Mouse (Mus musculus): ENCODE data around the gene BC107364. TPM values are rescaled to one million over a fixed set of nuclear protein-coding genes. Genes with fewer than 3 reads are reported as not detected.

The BC107364 gene
- polyA plus RNA-seq (2014; fragmentation: Illumina TruSeq; extraction: RNeasy Lipid Tissue Mini Kit (QIAGEN cat#74804); ENCODE audit: low read depth, low replicate concordance): not detected

GRCm38 (mm10) chr3:96452262-96452661 lies at the start of gene BC107364:
Gene BC107364 (minus strand): TSS chr3:96452306.

Other genes with a start within 250 kb of the BC107364 start
- gene Bola1, start 232.6 kb downstream of the BC107364 start, polyA plus RNA-seq (2014; fragmentation: Illumina TruSeq; extraction: RNeasy Lipid Tissue Mini Kit (QIAGEN cat#74804); ENCODE audit: low read depth, low replicate concordance): 32.8 TPM
- not detected for gene Hist2h2ab, start 232.4 kb downstream of the BC107364 start, polyA plus RNA-seq (2014; fragmentation: Illumina TruSeq; extraction: RNeasy Lipid Tissue Mini Kit (QIAGEN cat#74804); ENCODE audit: low read depth, low replicate concordance)
- not detected for gene Hist2h2ac, start 231.4 kb downstream of the BC107364 start, polyA plus RNA-seq (2014; fragmentation: Illumina TruSeq; extraction: RNeasy Lipid Tissue Mini Kit (QIAGEN cat#74804); ENCODE audit: low read depth, low replicate concordance)
- 10.3 TPM for gene Hist2h2be, start 231.2 kb downstream of the BC107364 start, polyA plus RNA-seq (2014; fragmentation: Illumina TruSeq; extraction: RNeasy Lipid Tissue Mini Kit (QIAGEN cat#74804); ENCODE audit: low read depth, low replicate concordance)
- gene Hist2h3c2, start 213.2 kb downstream of the BC107364 start, polyA plus RNA-seq (2014; fragmentation: Illumina TruSeq; extraction: RNeasy Lipid Tissue Mini Kit (QIAGEN cat#74804); ENCODE audit: low read depth, low replicate concordance): 2.9 TPM
- gene Hist2h2aa2, start 212.0 kb downstream of the BC107364 start, polyA plus RNA-seq (2014; fragmentation: Illumina TruSeq; extraction: RNeasy Lipid Tissue Mini Kit (QIAGEN cat#74804); ENCODE audit: low read depth, low replicate concordance): 81.7 TPM
- gene Hist2h2aa1, start 206.8 kb downstream of the BC107364 start, polyA plus RNA-seq (2014; fragmentation: Illumina TruSeq; extraction: RNeasy Lipid Tissue Mini Kit (QIAGEN cat#74804); ENCODE audit: low read depth, low replicate concordance): 9.4 TPM
- not detected for gene Hist2h3c1, start 205.6 kb downstream of the BC107364 start, polyA plus RNA-seq (2014; fragmentation: Illumina TruSeq; extraction: RNeasy Lipid Tissue Mini Kit (QIAGEN cat#74804); ENCODE audit: low read depth, low replicate concordance)
- 0.55 TPM for gene Hist2h4, start 189.0 kb downstream of the BC107364 start, polyA plus RNA-seq (2014; fragmentation: Illumina TruSeq; extraction: RNeasy Lipid Tissue Mini Kit (QIAGEN cat#74804); ENCODE audit: low read depth, low replicate concordance)
- gene Hist2h3b, start 183.7 kb downstream of the BC107364 start, polyA plus RNA-seq (2014; fragmentation: Illumina TruSeq; extraction: RNeasy Lipid Tissue Mini Kit (QIAGEN cat#74804); ENCODE audit: low read depth, low replicate concordance): not detected
- gene Hist2h2bb, start 182.6 kb downstream of the BC107364 start, polyA plus RNA-seq (2014; fragmentation: Illumina TruSeq; extraction: RNeasy Lipid Tissue Mini Kit (QIAGEN cat#74804); ENCODE audit: low read depth, low replicate concordance): not detected
- 2.2 TPM for gene Fcgr1, start 158.3 kb downstream of the BC107364 start, polyA plus RNA-seq (2014; fragmentation: Illumina TruSeq; extraction: RNeasy Lipid Tissue Mini Kit (QIAGEN cat#74804); ENCODE audit: low read depth, low replicate concordance)
- 209 TPM for gene Hfe2, start 72.9 kb upstream of the BC107364 start, polyA plus RNA-seq (2014; fragmentation: Illumina TruSeq; extraction: RNeasy Lipid Tissue Mini Kit (QIAGEN cat#74804); ENCODE audit: low read depth, low replicate concordance)
- gene Txnip, start 105.7 kb upstream of the BC107364 start, polyA plus RNA-seq (2014; fragmentation: Illumina TruSeq; extraction: RNeasy Lipid Tissue Mini Kit (QIAGEN cat#74804); ENCODE audit: low read depth, low replicate concordance): 516 TPM
- gene Gm16253, start 124.7 kb upstream of the BC107364 start, polyA plus RNA-seq (2014; fragmentation: Illumina TruSeq; extraction: RNeasy Lipid Tissue Mini Kit (QIAGEN cat#74804); ENCODE audit: low read depth, low replicate concordance): 2.6 TPM
- 56.2 TPM for gene Polr3gl, start 141.9 kb upstream of the BC107364 start, polyA plus RNA-seq (2014; fragmentation: Illumina TruSeq; extraction: RNeasy Lipid Tissue Mini Kit (QIAGEN cat#74804); ENCODE audit: low read depth, low replicate concordance)
- 1.2 TPM for gene Ankrd34a, start 144.3 kb upstream of the BC107364 start, polyA plus RNA-seq (2014; fragmentation: Illumina TruSeq; extraction: RNeasy Lipid Tissue Mini Kit (QIAGEN cat#74804); ENCODE audit: low read depth, low replicate concordance)
- gene Lix1l, start 148.8 kb upstream of the BC107364 start, polyA plus RNA-seq (2014; fragmentation: Illumina TruSeq; extraction: RNeasy Lipid Tissue Mini Kit (QIAGEN cat#74804); ENCODE audit: low read depth, low replicate concordance): 31.8 TPM
- 34.5 TPM for gene Rbm8a, start 177.6 kb upstream of the BC107364 start, polyA plus RNA-seq (2014; fragmentation: Illumina TruSeq; extraction: RNeasy Lipid Tissue Mini Kit (QIAGEN cat#74804); ENCODE audit: low read depth, low replicate concordance)
- 39.6 TPM for gene Pex11b, start 183.1 kb upstream of the BC107364 start, polyA plus RNA-seq (2014; fragmentation: Illumina TruSeq; extraction: RNeasy Lipid Tissue Mini Kit (QIAGEN cat#74804); ENCODE audit: low read depth, low replicate concordance)
- gene Gm42957, start 183.2 kb upstream of the BC107364 start, polyA plus RNA-seq (2014; fragmentation: Illumina TruSeq; extraction: RNeasy Lipid Tissue Mini Kit (QIAGEN cat#74804); ENCODE audit: low read depth, low replicate concordance): not detected
- 2.5 TPM for gene Itga10, start 193.3 kb upstream of the BC107364 start, polyA plus RNA-seq (2014; fragmentation: Illumina TruSeq; extraction: RNeasy Lipid Tissue Mini Kit (QIAGEN cat#74804); ENCODE audit: low read depth, low replicate concordance)
- gene Ankrd35, start 217.8 kb upstream of the BC107364 start, polyA plus RNA-seq (2014; fragmentation: Illumina TruSeq; extraction: RNeasy Lipid Tissue Mini Kit (QIAGEN cat#74804); ENCODE audit: low read depth, low replicate concordance): 1.1 TPM
- gene Pias3, start 244.1 kb upstream of the BC107364 start, polyA plus RNA-seq (2014; fragmentation: Illumina TruSeq; extraction: RNeasy Lipid Tissue Mini Kit (QIAGEN cat#74804); ENCODE audit: low read depth, low replicate concordance): 17.0 TPM

All from heart, adult 10 weeks (tissue).